Mouse (Mus musculus) neural tube, embryonic 13.5 days (tissue): Measurements from ENCODE around the gene Abca5. TPM values are rescaled to one million over a fixed set of nuclear protein-coding genes. Genes with fewer than 3 reads are reported as not detected.

Experiments used
- ATAC-seq: fragments of 200-750 bp; cut with Nextera tagmentation; 2 replicates; pipeline ENCODE4 v1.8.0; 2017; ENCODE audit warnings: low read depth, mild to moderate bottlenecking, moderate TSS enrichment, moderate library complexity
- H3K27ac ChIP-seq: fragments of 300-500 bp; sonication (generic); replicated peaks from 2 replicates; pipeline ENCODE4 v1.5.1; 2015; ENCODE audit warnings: moderate library complexity, mild to moderate bottlenecking, inconsistent platforms
- H3K27me3 ChIP-seq: fragments of 300-500 bp; sonication (generic); 2 replicates; pipeline ENCODE4 v1.6.1; 2015; ENCODE audit warnings: mild to moderate bottlenecking, inconsistent platforms
- H3K36me3 ChIP-seq: fragments of 300-500 bp; sonication (generic); 2 replicates; pipeline ENCODE4 v1.6.1; 2015; ENCODE audit warnings: mild to moderate bottlenecking, inconsistent platforms
- H3K4me1 ChIP-seq: fragments of 300-500 bp; sonication (generic); replicated peaks from 2 replicates; pipeline ENCODE4 v1.6.1; 2015; ENCODE audit warnings: inconsistent platforms
- H3K4me2 ChIP-seq: fragments of 300-500 bp; sonication (generic); 2 replicates; pipeline ENCODE4 v1.6.1; 2015; ENCODE audit warnings: inconsistent platforms, mild to moderate bottlenecking, moderate library complexity
- H3K4me3 ChIP-seq: fragments of 300-500 bp; sonication (generic); 2 replicates; pipeline ENCODE4 v1.5.1; 2015; ENCODE audit warnings: mild to moderate bottlenecking, inconsistent platforms
- H3K9ac ChIP-seq: fragments of 300-500 bp; sonication (generic); 2 replicates; pipeline ENCODE4 v1.6.1; 2015; ENCODE audit warnings: moderate library complexity, mild to moderate bottlenecking, inconsistent platforms
- H3K9me3 ChIP-seq: fragments of 300-500 bp; sonication (generic); 2 replicates; pipeline ENCODE4 v1.6.1; 2016; ENCODE audit warnings: inconsistent platforms
- whole genome bisulfite sequencing: fragments of 180-500 bp; shearing (Covaris S2); methylation state at CpG from one replicate; pipeline ENCODE4 v1.1.7; 2015; 5-methylcytosine and 5-hydroxymethylcytosine counted together
- polyA plus RNA-seq: library from polyadenylated mRNA; unstranded; fragments of >200 nt; fragmentation: Nextera tagmentation; extraction: Ambion mirVana; gene quantifications from 2 replicates; pipeline ENCODE4 v1.2.1, GENCODE M21; 2015

Abca5 gene
- polyA plus RNA-seq, 1 experiment from 2014 or later = 7.8 TPM

- Histone ChIP-seq H3K27ac (no peak overlapping the region), H3K27me3 (no peaks in the 10 kb centered on the region), H3K36me3 (no peaks in the 10 kb centered on the region), H3K9ac (no peak overlapping the region), H3K9me3 (no peaks in the 10 kb centered on the region), H3K4me1 (peaks cover 4% of the 10 kb centered on the region; the same call in 1 of the 2 replicates), H3K4me3 (no peak overlapping the region), H3K4me2 (no peak overlapping the region)
- no peak for ATAC-seq
- 89% methylated on average over 3 of the region's 3 CpGs for WGBS
Measured at GRCm38 (mm10) chr11:110252256-110252655, 85.3 kb downstream of the Abca5 start.

- no peak within 1 kb of the TSS for H3K9ac ChIP-seq
- no peak for ATAC-seq
- 0 out of 2 replicates have a peak within 1 kb of the TSS, but pooled peaks have one; percentile 12 for H3K4me3 ChIP-seq
Measured at GRCm38 (mm10) chr11:110251534-110251933, 86.0 kb downstream of the Abca5 start, which contains the start of gene Abca6. Gene Abca6, minus strand, starts transcription at chr11:110251776.

GRCm38 (mm10) chr11:110244730-110245129 lies 92.8 kb downstream of the Abca5 start:
- Histone ChIP-seq H3K4me1 (no peaks in the 10 kb centered on the region), H3K27me3 (no peaks in the 10 kb centered on the region), H3K9me3 (peaks cover 4% of the 10 kb centered on the region; the same call in 1 of the 2 replicates), H3K9ac (no peak overlapping the region), H3K36me3 (no peaks in the 10 kb centered on the region), H3K4me2 (no peak overlapping the region), H3K27ac (no peak overlapping the region), H3K4me3 (no peak overlapping the region)
- ATAC-seq = no peak
- WGBS = 89% methylated on average over 10 of the region's 10 CpGs

More at GRCm38 (mm10) chr11:110251534-110251933, 86.0 kb downstream of the Abca5 start, which contains the start of gene Abca6:
- H3K4me1 ChIP-seq = peaks cover 4% of the 10 kb centered on the region; the same call in 1 of the 2 replicates
- 24% methylated on average over 8 of the region's 8 CpGs for WGBS
- H3K9me3 ChIP-seq = no peaks in the 10 kb centered on the region
- H3K36me3 ChIP-seq = no peaks in the 10 kb centered on the region
- H3K4me2 ChIP-seq = peak within 1 kb of the TSS; percentile 46
- no peak within 1 kb of the TSS for H3K27ac ChIP-seq
- H3K27me3 ChIP-seq = no peaks in the 10 kb centered on the region

GRCm38 (mm10) chr11:110237466-110237865 lies 100.0 kb downstream of the Abca5 start:
- ATAC-seq = no peak
- Histone ChIP-seq H3K36me3 (no peaks in the 10 kb centered on the region), H3K27me3 (no peaks in the 10 kb centered on the region), H3K9ac (no peak overlapping the region), H3K4me2 (no peak overlapping the region), H3K4me1 (no peaks in the 10 kb centered on the region), H3K9me3 (peaks cover 5% of the 10 kb centered on the region), H3K27ac (no peak overlapping the region), H3K4me3 (no peak overlapping the region)
- 92% methylated on average over 2 of the region's 2 CpGs for WGBS

GRCm38 (mm10) chr11:110232975-110233374 lies 104.5 kb downstream of the Abca5 start:
- no peaks in the 10 kb centered on the region for H3K9me3 ChIP-seq

More at GRCm38 (mm10) chr11:110232975-110233374, 104.5 kb downstream of the Abca5 start:
- Histone ChIP-seq H3K4me2 (no peak overlapping the region), H3K4me1 (no peaks in the 10 kb centered on the region), H3K27ac (no peak overlapping the region), H3K36me3 (no peaks in the 10 kb centered on the region), H3K9ac (no peak overlapping the region), H3K4me3 (no peak overlapping the region), H3K27me3 (no peaks in the 10 kb centered on the region)
- no peak for ATAC-seq

Other genes with a start within 250 kb of the Abca5 start
- gene Abca8a, start 241.7 kb downstream of the Abca5 start, polyA plus RNA-seq = 2.2 and 3.9 TPM in 2 replicates
- 3.9 and 4.6 TPM in 2 replicates for gene Abca9, start 169.5 kb downstream of the Abca5 start, polyA plus RNA-seq
- gene Abca6, start 85.9 kb downstream of the Abca5 start, polyA plus RNA-seq = 0.26 and 0.35 TPM in 2 replicates
- gene Map2k6, start 61.4 kb upstream of the Abca5 start, polyA plus RNA-seq = 24.4 and 27.2 TPM in 2 replicates